Mouse (Mus musculus) forebrain, embryonic 10.5 days (tissue): ENCODE measurements at regions not wholly inside any gene's neighbourhood (a gene's known extent, or its start where the extent isn't known, plus 50 kb on each side); places are given as distances from the start of the nearest gene placed in this dataset.
"Not testable (repeated sequence)": the region's sequence is repeated elsewhere in the genome, so short reads cannot be mapped to it uniquely, and the experiment has no call there.

Experiments used
- DNase-seq: peaks from one replicate; pipeline ENCODE4 v3.0.0-alpha.2; 2017; ENCODE audit warnings: low spot score; ENCODE audit errors: extremely low spot score
- H3K27ac ChIP-seq: fragments of 300-500 bp; sonication (generic); 2 replicates; pipeline ENCODE4 v1.5.1; 2016; ENCODE audit warnings: mild to moderate bottlenecking
- H3K27me3 ChIP-seq: fragments of 300-500 bp; sonication (generic); 2 replicates; pipeline ENCODE4 v1.6.1; 2016; ENCODE audit warnings: mild to moderate bottlenecking; ENCODE audit not compliant: poor library complexity, severe bottlenecking
- H3K36me3 ChIP-seq: fragments of 300-500 bp; sonication (generic); replicated peaks from 2 replicates; pipeline ENCODE4 v1.6.1; 2016; ENCODE audit warnings: mild to moderate bottlenecking, moderate library complexity
- H3K4me1 ChIP-seq: fragments of 300-500 bp; sonication (generic); 2 replicates; pipeline ENCODE4 v1.6.1; 2016
- H3K4me3 ChIP-seq: fragments of 300-500 bp; sonication (generic); 2 replicates; pipeline ENCODE4 v1.5.1; 2016; ENCODE audit warnings: mild to moderate bottlenecking, moderate library complexity
- H3K9me3 ChIP-seq: fragments of 300-500 bp; sonication (generic); 2 replicates; pipeline ENCODE4 v1.6.1; 2016; ENCODE audit warnings: mild to moderate bottlenecking, moderate library complexity
- WGBS: fragments of 180-500 bp; shearing (Covaris S2); methylation state at CpG from one replicate; pipeline ENCODE4 v1.1.7; 2016; 5-methylcytosine and 5-hydroxymethylcytosine counted together

GRCm38 (mm10) chr11:63252012-63252856 is 123.5 kb downstream of the Pmp22 start:
- H3K36me3 ChIP-seq, result no peaks in the 10 kb centered on the region
- H3K27ac ChIP-seq, result no peak overlapping the region
- DNase-seq, result no peak
- no peaks in the 10 kb centered on the region for H3K9me3 ChIP-seq
- H3K4me1 ChIP-seq, result peaks cover 21% of the 10 kb centered on the region
- H3K4me3 ChIP-seq, result no peak overlapping the region
- peaks cover 32% of the 10 kb centered on the region for H3K27me3 ChIP-seq
- 81% methylated on average over 8 of the region's 8 CpGs for WGBS

DNA sequence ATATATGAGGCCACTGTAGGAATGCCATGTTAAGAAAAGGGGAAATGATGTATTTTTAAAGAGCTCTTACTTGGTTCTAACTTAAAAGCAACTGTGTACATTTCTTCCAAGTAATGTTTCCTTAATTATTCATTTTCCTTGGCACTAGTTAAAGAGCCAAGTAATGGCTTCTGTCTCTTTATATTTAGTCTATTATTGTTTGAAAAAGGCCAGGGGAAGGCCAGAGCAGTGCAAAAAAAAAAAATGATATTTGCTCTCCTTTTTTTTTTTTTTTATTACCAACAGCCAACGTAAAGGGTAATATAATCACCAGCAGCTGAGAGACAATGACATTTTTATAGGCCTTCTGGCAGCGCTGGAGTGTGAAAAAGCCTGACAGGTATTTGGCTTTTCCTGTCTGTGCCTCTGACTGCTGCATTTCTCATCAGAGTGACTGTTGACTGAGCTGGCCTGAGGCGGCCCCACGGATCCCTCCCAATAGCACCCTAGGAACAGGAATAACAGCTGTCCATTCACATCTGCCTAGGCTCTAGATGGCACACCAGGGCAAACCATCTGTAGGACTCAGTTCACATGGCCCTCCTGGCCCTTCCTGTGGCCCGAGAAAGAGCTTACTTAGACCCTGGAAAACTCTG is 124.3 kb downstream of the Pmp22 start:
- Histone ChIP-seq H3K36me3 (no peaks in the 10 kb centered on the region), H3K9me3 (no peaks in the 10 kb centered on the region), H3K4me1 (peaks cover 20% of the 10 kb centered on the region), H3K4me3 (no peak overlapping the region), H3K27ac (no peak overlapping the region), H3K27me3 (peaks cover 23% of the 10 kb centered on the region)
- WGBS, result 76% methylated on average over 5 of the region's 5 CpGs
- DNase-seq, result no peak

DNA sequence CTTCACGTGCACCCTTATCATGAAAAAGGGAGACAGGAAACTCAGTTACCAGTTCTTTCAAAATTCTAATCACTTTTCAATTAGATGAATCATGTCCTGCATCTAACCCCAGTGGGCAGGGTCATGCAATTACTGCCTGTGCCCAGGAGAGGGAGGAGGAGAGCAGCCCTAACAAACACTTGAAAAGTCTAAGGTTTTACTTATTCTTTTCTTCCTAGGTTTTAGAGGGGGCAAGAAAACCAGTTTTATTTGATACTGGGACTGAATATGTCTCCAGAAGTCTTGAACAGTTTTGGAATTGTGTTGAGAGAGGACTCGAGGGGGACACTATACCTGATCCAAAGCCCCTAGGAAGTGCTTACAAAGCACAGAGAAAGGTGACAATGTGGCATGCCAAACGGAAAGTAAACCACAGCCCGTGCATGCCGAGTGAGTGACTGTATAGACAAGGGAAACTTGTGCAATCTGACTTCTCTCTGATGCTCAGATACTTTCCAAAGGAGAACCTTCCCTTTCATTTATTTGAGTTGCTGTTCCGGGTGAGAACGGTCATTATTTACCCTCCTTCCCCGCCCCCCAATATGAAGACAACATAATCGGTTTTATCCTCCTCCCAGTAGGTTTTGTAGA is 135.8 kb downstream of the Pmp22 start:
- Histone ChIP-seq H3K36me3 (no peaks in the 10 kb centered on the region), H3K27ac (no peak overlapping the region), H3K9me3 (no peaks in the 10 kb centered on the region), H3K4me1 (peaks cover 12% of the 10 kb centered on the region), H3K27me3 (peaks cover 17% of the 10 kb centered on the region; the same call in 1 of the 2 replicates), H3K4me3 (no peak overlapping the region)
- DNase-seq, result no peak
- 57% methylated on average over 9 of the region's 9 CpGs for WGBS

- H3K27ac ChIP-seq, DNase-seq, H3K36me3 ChIP-seq, H3K4me3 ChIP-seq, H3K9me3 ChIP-seq: not testable (repeated sequence)
- Histone ChIP-seq H3K4me1 (peaks cover 18% of the 10 kb centered on the region), H3K27me3 (peaks cover 17% of the 10 kb centered on the region; the same call in 1 of the 2 replicates)
- WGBS, result 90% methylated on average over 2 of the region's 2 CpGs
Observed at GRCm38 (mm10) chr11:63266290-63266689, 137.5 kb downstream of the Pmp22 start.

DNA sequence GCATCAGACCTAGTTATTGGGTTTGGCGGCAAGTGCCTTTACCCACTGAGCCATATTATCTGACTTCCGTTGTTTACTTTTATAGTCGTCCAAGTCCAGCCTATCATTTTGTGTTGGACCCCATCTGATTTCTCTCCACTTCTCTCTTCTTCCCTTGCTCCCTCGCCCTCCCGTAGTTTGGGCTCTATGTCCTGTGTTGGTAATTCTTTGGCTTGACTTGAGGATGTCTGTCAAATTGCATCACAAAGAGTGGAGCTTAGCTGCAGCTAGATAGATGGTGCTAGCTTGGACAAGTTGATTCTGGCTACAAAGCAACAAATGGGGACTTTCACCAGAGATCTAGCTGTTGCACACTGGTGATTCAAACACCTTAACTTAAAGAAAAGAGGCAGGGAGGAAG is 147.9 kb downstream of the Pmp22 start:
- H3K4me1 ChIP-seq, result peaks cover 8% of the 10 kb centered on the region
- 0 out of 2 replicates have a peak, but pooled peaks cover 7% of the 10 kb centered on the region for H3K27me3 ChIP-seq
- no peaks in the 10 kb centered on the region for H3K9me3 ChIP-seq
- WGBS, result 88% methylated on average over 5 of the region's 5 CpGs
- no peak overlapping the region for H3K27ac ChIP-seq
- H3K4me3 ChIP-seq, result no peak overlapping the region
- DNase-seq, result no peak
- H3K36me3 ChIP-seq, result no peaks in the 10 kb centered on the region

- Histone ChIP-seq H3K9me3 (no peaks in the 10 kb centered on the region), H3K36me3 (no peaks in the 10 kb centered on the region), H3K27ac (no peak overlapping the region), H3K27me3 (0 out of 2 replicates have a peak, but pooled peaks cover 4% of the 10 kb centered on the region), H3K4me1 (no peaks in the 10 kb centered on the region), H3K4me3 (no peak overlapping the region)
- WGBS, result 92% methylated on average over 5 of the region's 5 CpGs
- no peak for DNase-seq
Observed at GRCm38 (mm10) chr11:63281839-63282238, 153.1 kb downstream of the Pmp22 start.

DNA sequence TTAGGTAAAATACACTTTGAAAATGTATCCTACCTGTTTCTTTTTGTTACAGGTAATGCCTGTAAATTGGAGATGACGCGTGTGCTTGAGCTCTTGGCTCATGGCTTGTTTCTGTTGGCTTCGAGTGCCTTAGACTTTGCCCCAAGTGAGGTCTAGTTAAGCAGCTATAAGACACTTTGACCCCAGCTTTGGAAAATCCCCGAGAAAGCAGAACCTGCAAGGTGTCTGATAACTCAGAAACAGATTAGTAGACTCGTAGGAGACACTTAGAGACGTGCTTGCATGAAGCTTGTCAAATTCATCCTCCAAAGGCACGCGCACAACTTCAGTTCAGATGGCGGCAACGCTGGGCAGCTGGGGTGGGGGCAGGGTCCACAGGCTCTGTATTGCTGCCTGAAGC is 153.8 kb downstream of the Pmp22 start:
- no peak for DNase-seq
- Histone ChIP-seq H3K9me3 (no peaks in the 10 kb centered on the region), H3K4me3 (no peak overlapping the region), H3K4me1 (peaks cover 4% of the 10 kb centered on the region), H3K27ac (no peak overlapping the region), H3K36me3 (no peaks in the 10 kb centered on the region), H3K27me3 (no peaks in the 10 kb centered on the region)
- WGBS, result 92% methylated on average over 10 of the region's 10 CpGs

GRCm38 (mm10) chr11:63286026-63286425 is 157.2 kb downstream of the Pmp22 start:
- no peak overlapping the region for H3K27ac ChIP-seq
- no peaks in the 10 kb centered on the region for H3K36me3 ChIP-seq
- no peak overlapping the region for H3K4me3 ChIP-seq
- H3K27me3 ChIP-seq, result no peaks in the 10 kb centered on the region
- peaks cover 11% of the 10 kb centered on the region for H3K4me1 ChIP-seq
- no peaks in the 10 kb centered on the region for H3K9me3 ChIP-seq
- DNase-seq, result no peak
- WGBS, result 83% methylated on average over 2 of the region's 2 CpGs

GRCm38 (mm10) chr11:63287766-63288165 is 159.0 kb downstream of the Pmp22 start:
- Histone ChIP-seq H3K4me3 (no peak overlapping the region), H3K9me3 (no peaks in the 10 kb centered on the region), H3K36me3 (no peaks in the 10 kb centered on the region), H3K4me1 (peaks cover 11% of the 10 kb centered on the region), H3K27ac (0 out of 2 replicates have a peak overlapping the region, but pooled peaks have one; percentile 2), H3K27me3 (no peaks in the 10 kb centered on the region)
- whole genome bisulfite sequencing, result 70% methylated on average over 2 of the region's 2 CpGs
- no peak for DNase-seq

DNA sequence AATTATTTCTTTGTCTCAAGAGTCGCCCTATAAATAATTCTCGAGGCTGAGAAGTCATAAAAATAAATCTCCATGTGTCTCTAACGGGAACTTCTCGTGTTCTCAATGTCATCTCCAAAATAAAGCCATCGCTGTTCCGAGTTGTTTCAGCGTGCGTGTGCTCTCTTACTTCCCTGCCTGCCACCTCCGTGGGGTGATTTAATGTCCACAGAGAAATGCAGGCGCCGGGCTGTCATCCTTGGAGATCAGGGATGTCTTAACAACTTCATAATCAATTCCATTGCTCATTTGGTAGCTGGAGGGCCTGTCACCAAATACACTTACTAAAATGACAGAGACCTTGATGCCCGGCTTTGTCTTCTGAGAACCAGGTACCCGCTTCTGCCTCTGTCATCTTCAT is 161.8 kb downstream of the Pmp22 start:
- no peak for DNase-seq
- Histone ChIP-seq H3K4me3 (no peak overlapping the region), H3K36me3 (no peaks in the 10 kb centered on the region), H3K4me1 (peaks cover 11% of the 10 kb centered on the region), H3K9me3 (no peaks in the 10 kb centered on the region), H3K27ac (no peak overlapping the region), H3K27me3 (no peaks in the 10 kb centered on the region; the same call in 1 of the 2 replicates)
- WGBS, result 93% methylated on average over 13 of the region's 13 CpGs

GRCm38 (mm10) chr11:63293485-63293884 is 164.7 kb downstream of the Pmp22 start:
- H3K4me3 ChIP-seq, result no peak overlapping the region
- peaks cover 3% of the 10 kb centered on the region for H3K4me1 ChIP-seq
- H3K27ac ChIP-seq, result no peak overlapping the region
- 82% methylated on average over 4 of the region's 4 CpGs for WGBS
- no peak for DNase-seq
- peaks cover 23% of the 10 kb centered on the region; the same call in 1 of the 2 replicates for H3K27me3 ChIP-seq
- H3K36me3 ChIP-seq, result no peaks in the 10 kb centered on the region
- H3K9me3 ChIP-seq, result no peaks in the 10 kb centered on the region

- no peak overlapping the region for H3K4me3 ChIP-seq
- H3K27ac ChIP-seq, result no peak overlapping the region
- H3K9me3 ChIP-seq, result no peaks in the 10 kb centered on the region
- DNase-seq, result no peak
- peaks cover 26% of the 10 kb centered on the region; the same call in 1 of the 2 replicates for H3K27me3 ChIP-seq
- no peaks in the 10 kb centered on the region for H3K36me3 ChIP-seq
- WGBS, result 77% methylated on average over 3 of the region's 3 CpGs
- peaks cover 13% of the 10 kb centered on the region for H3K4me1 ChIP-seq
Observed at GRCm38 (mm10) chr11:63294476-63294875, 165.7 kb downstream of the Pmp22 start.

DNA sequence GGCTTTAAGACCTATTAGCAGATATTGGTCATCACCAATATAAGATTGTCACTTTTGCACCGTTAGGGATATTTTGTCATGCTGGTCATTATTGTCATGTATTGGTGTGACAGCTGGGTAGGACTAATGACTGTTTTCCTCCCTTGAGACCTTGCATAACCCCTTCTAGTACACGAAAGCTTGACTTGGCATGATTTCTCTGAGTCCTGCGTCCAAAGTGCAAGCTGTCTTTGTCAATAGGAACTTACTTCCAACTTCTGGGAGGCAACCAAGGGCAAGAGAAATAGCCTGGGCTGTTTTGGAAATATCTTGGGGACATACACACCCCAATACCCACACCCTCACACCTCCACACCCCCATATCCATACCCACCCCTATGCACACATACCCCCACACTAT is 167.7 kb downstream of the Pmp22 start:
- no peak overlapping the region for H3K4me3 ChIP-seq
- H3K9me3 ChIP-seq, result no peaks in the 10 kb centered on the region
- H3K36me3 ChIP-seq, result no peaks in the 10 kb centered on the region
- H3K27me3 ChIP-seq, result peaks cover 32% of the 10 kb centered on the region
- no peak for DNase-seq
- 98% methylated on average over 3 of the region's 3 CpGs for WGBS
- H3K4me1 ChIP-seq, result peaks cover 32% of the 10 kb centered on the region
- H3K27ac ChIP-seq, result no peak overlapping the region
